Mouse (Mus musculus): Measurements from ENCODE around the gene Zfand3.

Gene Zfand3

DNA sequence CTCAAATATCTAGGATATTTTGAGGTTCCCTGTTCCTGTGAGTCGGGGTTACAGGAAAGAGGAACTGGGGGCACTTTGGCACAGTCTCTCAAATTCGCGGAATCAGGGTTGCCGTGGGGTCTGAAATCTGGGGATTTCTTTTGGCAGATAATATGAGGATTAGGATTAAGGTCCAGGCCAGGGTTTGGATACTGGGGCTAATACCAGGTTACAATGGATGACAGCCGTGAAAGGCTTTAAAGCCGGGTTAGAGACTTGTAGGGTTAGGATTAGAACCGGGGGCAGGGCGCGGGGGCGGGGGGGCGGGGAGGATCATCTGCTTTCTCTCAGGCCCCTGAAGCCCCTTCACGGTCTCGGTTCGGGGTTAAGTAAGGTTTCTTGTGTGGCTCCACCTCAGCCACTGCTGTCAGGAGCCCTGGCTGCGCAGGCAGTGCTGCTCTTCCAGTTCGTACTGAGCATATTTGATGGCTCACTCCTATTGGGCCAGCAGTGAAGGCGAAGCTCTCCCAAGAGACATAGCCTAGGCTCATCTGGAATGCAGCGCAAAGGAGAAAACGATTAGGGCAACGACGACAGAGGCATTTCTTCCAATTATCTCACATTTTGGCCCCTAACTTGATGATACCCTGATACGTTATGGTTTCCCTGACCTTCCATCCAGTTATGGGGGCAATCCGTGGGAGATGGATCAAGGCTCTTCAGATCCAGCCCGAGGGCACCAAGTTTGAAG is 5.8 kb upstream of the Zfand3 start:
- no peak for DNase-seq

DNA sequence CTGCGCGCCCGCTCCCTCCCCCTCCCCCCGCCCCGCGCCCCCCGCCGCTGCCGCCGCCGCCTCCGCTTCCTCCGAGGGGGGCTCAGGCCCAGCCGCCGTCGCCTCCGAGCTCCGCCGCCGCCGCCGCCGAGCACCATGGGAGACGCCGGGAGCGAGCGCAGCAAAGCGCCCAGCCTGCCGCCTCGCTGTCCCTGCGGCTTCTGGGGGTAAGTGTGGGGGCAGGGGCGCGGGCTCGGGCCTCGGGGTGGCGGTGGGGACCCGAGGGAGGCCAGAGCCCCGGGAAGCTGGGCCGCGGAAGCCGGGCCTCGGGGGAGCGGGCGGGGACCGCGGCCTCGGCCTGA is 540 bp downstream of the Zfand3 start:
- no peak for DNase-seq

DNA sequence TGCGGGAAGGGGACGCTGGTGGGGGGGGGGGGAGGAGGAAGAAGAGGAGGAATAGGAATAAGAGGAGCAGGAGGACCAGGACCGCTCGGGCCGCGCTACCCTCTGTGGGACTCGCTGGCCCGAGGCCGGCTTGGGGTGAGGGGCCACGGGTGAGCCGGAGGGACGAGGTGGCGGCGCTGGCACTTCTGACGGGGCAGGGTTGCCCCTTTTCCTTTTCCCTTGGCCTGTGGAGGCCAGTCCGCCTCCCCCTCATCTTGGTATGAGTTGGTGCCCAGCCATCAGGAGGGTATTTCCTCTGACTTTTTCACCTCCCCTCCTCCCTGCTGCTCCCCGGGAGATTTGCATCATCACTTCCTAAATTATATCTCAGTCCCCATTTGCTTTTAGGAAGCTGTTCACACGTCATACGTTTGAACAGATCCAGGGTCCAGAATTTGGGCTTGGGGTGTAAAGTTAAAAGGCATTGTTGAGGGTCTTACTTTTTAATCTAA is 963 bp downstream of the Zfand3 start:
- DNase-seq: peak; percentile 54

DNA sequence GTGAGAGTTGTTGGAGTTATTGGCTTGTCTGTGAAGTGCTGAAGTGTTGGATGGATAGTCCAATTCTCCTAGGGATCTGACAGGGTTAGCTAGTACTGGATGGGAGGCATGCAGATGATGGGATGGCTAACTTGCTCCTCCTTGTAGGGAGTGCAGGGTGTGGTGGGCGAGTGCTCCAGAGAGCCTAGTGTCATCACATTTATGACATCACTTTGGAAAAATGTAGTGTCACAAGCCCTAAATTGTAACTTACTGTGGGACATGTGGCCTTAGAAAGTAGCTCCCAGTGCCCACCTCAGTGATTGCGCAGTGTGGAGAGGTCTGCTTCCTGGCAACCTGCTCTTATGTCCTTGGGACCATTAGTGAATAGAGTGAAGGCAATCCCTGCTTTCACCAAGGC is 2.3 kb downstream of the Zfand3 start:
- DNase-seq: peak; percentile 7

DNA sequence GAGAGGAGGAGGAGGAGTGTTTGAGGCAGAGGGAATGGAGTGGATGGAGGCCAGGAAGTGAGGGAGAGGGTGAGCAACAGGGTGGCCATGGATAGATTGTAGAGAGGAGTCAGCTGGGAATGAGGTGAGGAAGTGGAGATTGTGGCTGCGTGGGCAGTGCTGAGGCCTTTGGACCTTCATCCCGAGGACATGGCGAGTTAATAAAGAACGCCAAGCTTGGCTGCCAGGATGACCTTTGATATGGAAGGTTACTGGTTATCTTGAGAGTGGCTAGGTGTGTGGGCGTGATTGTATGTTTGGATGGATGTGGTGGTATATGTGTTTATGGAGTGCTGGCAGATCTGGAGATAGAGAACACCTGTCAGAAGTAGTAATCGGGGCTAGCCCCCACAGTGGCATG is 3.4 kb downstream of the Zfand3 start:
- DNase-seq: peak; percentile 57

DNA sequence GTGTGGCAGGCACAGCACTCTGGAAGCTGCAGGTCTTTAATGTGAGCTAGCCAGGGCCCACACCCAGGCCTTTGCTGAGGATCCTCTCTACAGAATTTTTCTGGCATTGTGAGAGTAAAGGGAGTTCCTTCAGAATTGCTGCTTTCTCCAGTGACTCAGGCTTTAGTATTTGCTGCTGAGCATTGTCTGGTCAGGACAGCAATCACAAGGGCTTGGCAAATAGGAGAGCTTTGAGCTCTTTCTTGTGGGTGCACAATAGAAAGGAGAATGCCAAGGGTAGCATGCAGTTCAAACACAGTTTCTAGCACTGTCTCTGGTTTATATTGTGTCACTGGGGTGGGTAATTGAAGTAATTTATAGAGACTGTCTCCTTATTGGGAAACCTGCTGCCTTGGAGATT is 3.9 kb downstream of the Zfand3 start:
- no peak for DNase-seq

DNA sequence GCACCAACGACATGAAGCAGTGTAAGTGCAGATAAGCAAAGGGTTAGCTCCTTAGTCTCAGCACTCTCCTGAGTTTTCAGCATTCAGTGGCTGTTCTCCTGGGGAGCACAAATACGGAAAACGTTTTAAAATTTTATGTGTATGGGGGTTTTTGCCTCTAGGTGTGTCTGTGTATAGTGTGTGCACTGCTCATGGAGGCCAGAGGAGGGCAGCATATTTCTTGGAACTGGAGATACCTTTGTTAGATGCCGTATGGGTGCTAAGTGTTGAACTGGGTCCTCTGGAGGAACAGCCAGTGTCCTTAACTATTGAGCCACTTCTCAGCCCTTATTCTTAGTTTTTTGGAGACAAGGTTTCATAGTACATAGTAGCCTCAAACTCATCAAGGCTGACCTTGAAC is 10.1 kb downstream of the Zfand3 start:
- no peak for DNase-seq

DNA sequence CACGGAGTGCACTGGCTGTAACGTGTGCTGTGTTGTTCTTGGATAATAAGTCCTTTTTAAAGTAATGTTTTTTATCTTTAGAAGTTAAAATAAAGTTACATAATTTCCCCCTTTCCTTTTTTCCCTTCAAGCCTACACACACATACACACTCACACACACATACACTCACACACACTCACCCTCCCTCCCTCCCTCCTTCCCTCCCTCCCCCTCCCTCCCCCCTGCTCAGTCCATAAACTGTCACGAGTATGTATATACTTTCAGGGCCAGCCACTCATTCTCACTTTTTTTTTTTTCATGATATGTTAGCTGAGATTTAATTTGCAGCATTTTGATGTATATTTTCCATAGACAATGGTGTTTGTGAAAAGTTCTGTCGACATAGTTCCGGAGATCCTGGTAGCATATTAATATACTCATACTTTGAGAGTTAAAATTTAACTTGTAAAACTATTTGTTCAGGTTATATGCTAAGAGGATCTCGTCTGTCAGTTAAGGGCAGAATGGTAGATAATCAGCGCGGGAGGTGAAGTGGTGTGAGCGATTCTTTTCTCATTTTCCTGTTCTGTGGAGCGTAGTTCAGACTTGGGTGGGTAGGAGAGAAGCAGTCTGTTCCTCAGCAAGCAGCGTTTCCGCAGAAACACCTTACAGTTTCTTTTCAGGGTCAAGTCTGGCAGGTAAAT is 14.5 kb downstream of the Zfand3 start:
- DNase-seq: no peak

DNA sequence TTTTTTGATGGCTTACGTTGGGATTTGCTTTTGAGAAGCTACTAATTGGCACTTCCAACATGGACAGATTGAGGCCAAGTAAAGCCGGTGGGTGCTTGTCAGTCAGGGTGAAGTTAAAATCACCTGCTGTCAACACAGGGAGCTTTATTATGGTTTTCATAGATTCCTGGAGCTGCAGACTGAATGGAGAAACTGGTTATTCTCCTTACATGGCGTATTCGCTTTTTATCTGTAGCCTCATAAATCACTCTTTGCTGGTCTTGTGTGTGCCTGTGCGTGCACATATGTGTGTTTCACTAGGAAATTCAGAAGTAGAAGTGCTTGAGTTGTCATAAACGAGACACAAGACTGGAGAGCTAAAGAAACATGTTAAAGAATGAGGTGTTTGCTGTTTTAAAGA is 15.4 kb downstream of the Zfand3 start:
- no peak for DNase-seq

DNA sequence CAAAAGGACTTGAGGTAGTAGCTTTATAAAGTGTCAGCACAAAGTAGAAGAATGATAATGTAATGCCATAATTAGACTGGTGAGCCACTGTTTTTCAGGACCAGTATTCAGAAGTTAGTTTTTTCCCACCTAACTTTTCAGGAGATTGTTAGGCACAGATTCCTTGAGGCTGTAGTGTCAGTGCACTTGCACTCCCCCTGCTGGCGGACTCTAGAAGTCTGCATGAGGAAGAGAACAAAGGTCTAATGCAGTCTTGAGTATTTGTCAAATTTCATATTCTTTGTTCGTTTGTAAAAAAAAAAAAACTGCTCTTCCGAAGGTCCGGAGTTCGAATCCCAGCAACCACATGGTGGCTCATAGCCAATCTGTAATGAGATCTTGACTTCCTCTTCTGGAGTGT is 20.1 kb downstream of the Zfand3 start:
- peak; percentile 83 for DNase-seq

DNA sequence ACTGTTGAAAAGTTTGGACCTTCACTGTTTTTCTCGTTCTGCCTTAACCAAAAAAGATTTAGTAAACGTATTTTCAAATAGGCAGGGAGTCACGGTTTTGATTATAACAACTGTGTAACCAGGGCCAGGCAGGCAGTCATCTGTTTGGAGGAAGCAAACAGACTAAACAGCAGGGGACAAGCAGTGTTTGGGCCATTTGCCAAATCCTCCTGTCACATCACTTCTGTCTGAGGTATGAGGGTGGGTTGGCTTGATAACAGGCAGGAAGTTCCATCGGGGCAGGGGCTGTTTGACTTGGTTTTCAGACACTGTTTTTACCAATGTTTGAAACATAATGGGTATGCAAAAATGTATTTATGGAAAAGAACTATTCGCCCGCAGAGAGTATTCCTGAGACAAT is 22.1 kb downstream of the Zfand3 start:
- DNase-seq: no peak

DNA sequence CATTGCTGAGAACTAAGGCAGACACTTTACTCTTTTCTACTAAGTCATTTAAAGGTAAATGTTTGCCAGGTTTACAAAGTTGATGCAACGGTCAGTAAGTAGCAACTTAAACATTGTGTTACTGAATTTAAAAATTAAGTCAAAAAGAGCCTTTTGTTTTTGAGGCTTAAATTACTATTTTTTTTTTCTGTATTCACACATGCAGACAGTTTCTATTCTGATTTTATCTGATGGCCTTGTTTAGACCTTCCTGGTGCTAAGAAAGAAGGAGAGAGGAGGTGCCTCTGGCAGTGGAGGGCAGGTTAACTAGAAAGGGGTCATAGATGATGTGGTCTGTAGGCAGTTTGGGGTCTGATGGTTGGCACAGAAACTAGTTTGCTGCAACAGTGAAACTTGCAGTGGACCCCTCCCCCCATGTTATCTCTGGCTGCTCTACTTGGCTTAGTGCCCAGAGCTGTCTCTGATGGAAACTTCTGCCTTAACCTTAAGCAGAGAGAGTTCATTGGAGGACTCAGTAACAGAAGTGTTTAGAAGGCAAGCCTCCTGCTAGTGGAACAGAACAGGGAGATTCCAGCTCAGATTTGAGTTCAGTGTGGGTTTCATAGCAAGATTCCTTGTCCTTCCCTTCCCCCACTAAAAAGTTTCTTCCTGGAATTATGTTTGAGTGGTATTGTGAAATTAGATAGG is 23.0 kb downstream of the Zfand3 start:
- DNase-seq: peak; percentile 52

DNA sequence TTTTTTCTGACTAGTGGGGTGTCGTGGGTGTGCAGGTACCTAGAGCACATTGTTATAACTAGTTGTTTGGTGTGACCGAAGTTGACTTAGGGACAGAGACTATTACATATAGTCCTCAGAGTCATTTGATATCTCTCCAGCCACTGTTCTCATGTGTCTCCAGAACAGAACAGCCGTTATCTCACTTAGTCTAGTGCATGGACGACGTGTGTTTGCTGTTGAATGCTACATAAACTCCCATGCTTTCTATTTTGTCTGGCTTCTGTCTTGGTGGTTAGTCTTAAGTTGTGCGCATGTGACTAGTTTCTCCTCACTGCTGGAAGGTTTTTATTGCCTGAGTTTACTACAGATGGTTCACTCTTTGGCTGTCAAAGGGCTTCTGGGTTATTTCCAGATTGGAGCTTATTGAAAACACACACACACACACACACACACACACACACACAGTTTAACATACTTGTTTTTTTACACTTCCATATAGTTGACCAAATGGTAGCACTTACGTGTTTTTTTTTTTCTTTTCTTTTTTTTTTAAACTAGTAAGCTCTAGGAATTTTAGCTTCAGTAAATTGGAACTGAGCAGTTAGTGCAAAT is 25.2 kb downstream of the Zfand3 start:
- no peak for DNase-seq

DNA sequence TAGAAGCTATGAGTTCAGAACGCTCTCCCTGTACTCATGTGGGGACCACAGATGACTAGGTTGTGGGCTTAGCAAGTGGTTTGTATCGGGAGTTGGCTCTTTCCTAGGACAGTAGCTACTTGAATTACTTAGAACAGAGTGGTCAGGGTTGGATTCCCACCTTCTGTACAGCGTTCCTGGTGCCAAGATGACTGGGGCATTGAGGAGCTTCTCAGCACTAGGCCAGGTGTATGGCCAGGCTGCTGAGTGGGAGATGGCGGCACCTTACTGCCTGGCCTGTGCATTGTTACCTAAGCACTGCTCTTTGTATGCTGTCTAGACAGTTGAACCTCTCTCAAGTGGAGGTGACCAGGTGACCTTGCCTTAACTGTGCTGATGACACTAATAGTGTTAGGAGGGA is 28.3 kb downstream of the Zfand3 start:
- no peak for DNase-seq

DNA sequence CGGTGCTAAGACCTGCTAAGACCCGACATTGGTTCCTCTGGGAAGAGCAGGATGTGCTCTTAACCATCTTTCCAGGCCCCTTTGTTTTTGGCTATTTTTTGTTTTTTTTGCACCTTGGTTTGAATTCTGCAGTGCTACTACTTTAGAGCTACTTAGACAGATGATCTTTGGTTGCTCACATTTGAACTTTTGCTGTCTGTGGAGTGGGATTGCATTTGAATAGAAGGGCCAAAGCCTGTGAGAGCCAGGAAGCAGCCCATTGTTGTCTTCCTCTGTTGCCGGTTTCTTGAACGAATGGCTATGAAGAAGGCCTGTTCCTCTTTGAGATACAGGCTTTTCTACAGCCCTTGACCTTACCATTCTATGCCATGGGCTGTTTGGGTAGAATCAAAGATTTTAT is 29.5 kb downstream of the Zfand3 start:
- DNase-seq: no peak

DNA sequence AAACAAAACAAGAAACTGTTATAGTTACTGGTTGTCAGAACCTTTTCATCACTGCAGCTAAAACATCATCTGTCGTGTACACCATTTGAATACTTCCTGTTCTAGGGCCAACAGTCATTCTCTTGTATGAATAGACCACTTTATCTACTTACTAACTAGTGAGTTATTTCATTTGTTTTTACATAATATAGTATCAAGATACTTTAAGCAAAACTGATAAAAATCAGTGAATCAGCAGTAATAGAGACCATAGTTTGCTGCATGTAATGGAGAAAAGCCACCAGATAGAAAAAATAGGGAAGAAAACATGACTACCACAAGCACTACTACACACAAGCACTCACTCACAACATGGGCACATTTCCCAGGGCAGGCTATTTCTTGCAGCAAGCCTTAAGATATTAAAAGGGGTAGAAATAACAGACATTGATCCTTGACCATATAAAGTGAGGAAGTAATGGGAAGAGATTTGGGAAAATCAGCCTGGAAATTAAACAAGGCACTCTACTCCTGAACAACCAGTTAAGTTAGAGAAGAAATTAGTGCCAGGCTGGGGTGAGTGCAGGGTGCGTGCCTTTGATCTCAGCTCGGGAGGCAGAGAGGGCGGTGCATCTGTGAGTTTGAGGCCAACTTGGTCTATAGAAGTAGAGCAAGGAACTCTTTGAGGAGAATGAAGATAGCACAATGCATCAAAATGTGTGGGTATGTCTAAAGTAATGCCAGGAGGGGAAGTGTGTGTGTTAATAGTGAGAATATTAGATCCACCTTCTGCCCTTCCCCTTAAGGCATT is 30.9 kb downstream of the Zfand3 start:
- no peak for DNase-seq

DNA sequence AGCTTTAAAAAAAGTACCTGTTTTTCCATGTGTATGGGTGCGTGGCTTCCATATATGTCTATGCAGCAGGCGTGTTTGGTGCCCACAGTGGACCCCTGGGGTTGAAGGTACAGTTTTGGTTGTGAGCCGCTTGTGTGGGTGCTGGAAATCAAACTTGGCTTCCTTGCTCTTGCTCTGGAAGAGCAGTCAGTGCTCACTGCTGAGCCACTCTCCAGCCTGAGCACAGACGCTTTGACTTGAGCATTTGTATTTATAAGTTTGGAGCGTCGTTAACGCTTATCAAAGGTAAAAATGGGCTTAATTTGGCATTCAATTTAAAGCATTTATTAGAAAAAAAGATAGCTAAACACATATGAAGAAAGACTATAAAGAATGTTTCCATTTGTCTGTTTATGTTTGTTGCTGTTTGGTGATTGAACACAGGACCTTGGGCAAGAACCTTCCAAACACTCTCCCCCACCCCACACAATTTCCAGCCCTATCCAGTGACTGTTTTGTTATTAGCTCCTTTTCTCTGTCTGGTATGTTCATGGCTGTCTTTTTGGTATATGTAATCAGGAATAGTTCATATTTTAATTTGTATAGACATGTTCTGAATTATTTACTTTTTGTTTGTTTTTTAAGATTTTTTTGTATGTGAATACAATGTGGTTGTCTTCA is 38.8 kb downstream of the Zfand3 start:
- DNase-seq: no peak

DNA sequence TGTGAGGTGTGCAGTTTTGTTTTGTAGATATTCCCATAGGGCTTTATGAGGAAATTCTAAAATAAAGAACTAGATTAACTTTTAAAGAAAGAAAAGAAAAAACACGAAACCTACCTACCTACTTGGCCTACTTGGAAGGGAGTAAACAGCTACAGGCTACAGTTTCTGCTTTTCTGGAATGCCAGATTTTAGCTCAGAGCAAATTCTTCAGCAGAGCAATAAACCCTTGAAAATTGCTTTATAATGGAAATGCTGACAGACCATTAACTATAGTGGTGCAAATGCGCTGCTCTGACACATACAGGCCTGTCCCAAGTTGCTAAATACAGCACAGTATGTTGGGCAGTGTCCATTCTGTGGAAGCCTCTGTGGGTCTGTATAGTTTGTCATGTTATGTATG is 40.6 kb downstream of the Zfand3 start:
- no peak for DNase-seq

DNA sequence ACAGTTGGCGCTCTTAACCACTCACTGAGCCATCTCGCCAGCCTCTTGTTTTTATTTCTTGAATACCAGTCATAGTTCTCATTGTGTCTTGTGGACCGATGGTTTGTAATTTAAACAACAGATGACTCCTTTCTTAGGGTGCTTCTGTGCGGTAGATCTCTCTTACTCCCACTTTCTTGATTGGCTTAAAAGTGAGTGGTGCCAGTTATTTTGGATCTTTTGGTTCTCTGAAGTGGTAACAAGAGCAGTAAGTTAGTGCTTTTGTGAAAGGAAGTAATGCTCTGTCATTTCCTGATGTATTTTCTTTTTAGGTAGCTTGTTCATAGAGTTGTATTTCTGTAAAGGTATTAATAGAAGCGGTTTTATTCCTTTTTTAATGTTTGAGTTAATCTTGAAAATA is 42.1 kb downstream of the Zfand3 start:
- DNase-seq: no peak

DNA sequence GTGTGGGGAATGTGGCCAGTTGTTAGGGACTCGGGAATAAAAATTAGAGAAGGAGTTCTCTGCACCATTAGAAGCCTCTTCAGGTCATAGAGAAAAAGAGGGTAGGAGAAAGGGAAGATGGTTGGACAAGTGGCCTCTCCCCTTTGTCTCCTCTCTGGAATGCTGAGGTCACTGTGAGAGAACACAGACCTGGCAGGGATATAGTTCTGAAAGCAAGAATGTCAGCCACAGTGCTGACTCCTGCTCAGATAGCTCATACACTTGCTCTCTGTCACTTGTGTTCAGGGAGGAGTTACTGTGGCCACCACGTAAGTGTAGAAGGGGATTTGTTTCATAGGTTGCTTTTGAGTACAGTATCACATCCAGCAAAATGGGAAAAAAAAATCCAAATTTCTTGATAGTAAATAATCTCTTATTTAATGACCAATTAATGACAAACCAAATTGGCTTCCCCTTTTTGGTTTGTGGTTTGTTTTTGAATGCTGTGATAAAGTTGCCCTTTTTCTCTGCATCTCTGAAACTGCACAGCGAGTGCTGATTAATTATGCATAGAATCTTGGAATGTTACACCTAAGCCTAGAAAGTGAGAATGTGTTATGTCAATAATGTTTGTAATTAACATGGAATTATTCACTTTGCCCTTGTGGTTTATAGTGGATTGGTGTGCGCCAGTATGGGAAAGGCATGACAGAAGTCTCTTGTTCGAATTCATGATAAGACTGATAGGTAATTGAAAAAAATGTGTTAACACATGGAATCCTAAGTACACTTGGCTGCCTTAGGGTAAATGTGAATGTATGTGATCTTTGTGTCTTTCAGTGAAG is 47.2 kb downstream of the Zfand3 start:
- no peak for DNase-seq

DNA sequence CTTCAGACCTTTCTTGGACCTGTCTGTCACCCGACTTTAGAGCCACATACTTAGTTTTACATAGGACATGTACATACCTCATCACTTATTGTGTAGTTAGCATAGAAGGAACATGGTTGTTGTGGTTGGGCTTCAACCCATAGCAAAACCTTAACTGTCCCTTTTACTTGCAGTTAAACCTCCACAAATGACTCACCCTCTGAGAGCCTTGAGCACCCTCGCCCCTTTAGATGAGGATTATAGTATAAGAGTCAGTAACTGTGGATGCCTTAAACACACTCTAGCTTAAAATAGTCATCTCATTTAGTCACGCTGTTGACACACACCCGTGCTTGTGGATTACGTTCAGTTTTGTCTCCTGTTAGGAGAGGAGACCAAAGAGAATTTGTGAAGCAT is 47.8 kb downstream of the Zfand3 start:
- no peak for DNase-seq

DNA sequence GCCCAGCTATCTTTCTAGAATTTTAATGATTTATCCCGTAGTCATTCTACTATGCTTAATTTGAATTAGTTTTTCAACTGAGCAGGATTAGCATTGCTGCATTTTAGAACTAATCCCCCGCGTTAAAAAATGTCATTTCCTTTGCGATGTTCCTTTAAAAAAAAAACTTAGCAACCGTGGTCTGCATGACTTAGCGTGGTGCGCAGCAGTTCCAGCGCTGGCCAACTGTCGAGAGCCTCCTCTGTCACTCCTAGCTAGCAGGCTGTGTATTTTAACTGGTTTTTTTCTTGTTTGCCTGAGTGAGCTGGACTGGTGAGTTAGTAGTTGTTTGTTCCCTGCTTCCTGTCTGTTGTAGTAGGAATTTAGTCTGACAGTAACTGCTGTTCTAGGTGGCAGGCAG is 48.9 kb downstream of the Zfand3 start:
- DNase-seq: no peak
